Mouse (Mus musculus) forebrain, embryonic 16.5 days (tissue): ENCODE measurements around the gene Hnf1b. TPM values are rescaled to one million over a fixed set of nuclear protein-coding genes. Genes with fewer than 3 reads are reported as not detected.

Experiments used
- ATAC-seq: fragments of 200-750 bp; cut with Nextera tagmentation; 2 replicates; pipeline ENCODE4 v1.8.0; 2017; ENCODE audit warnings: mild to moderate bottlenecking, moderate library complexity
- H3K27ac ChIP-seq: fragments of 300-500 bp; sonication (generic); 2 replicates; pipeline ENCODE4 v1.5.1; 2014; ENCODE audit warnings: low read length, control low read depth
- H3K27me3 ChIP-seq: fragments of 300-500 bp; sonication (generic); replicated peaks from 2 replicates; pipeline ENCODE4 v1.6.1; 2014; ENCODE audit warnings: low read length; ENCODE audit not compliant: control insufficient read depth, insufficient read depth
- H3K36me3 ChIP-seq: fragments of 300-500 bp; sonication (generic); 2 replicates; pipeline ENCODE4 v1.6.1; 2014; ENCODE audit not compliant: control insufficient read depth, insufficient read depth
- H3K4me1 ChIP-seq: fragments of 300-500 bp; sonication (generic); replicated peaks from 2 replicates; pipeline ENCODE4 v1.6.1; 2014; ENCODE audit warnings: low read length; ENCODE audit not compliant: control insufficient read depth, insufficient read depth
- H3K4me2 ChIP-seq: fragments of 300-500 bp; sonication (generic); 2 replicates; pipeline ENCODE4 v1.6.1; 2014; ENCODE audit warnings: mild to moderate bottlenecking, low read length, control low read depth
- H3K4me3 ChIP-seq: fragments of 300-500 bp; sonication (generic); replicated peaks from 2 replicates; pipeline ENCODE4 v1.5.1; 2014; ENCODE audit warnings: mild to moderate bottlenecking, low read length, control low read depth
- H3K9ac ChIP-seq: fragments of 300-500 bp; sonication (generic); replicated peaks from 2 replicates; pipeline ENCODE4 v1.6.1; 2014; ENCODE audit warnings: low read depth, low read length, control low read depth
- H3K9me3 ChIP-seq: fragments of 300-500 bp; sonication (generic); 2 replicates; pipeline ENCODE4 v1.6.1; 2016; ENCODE audit warnings: low read length; ENCODE audit not compliant: control insufficient read depth
- WGBS: fragments of 180-500 bp; shearing (Covaris S2); extraction: QIAGEN DNeasy Blood & Tissue Kit; methylation state at CpG from one replicate; pipeline ENCODE4 v1.1.7; 2014; 5-methylcytosine and 5-hydroxymethylcytosine counted together
- polyA plus RNA-seq: library from polyadenylated mRNA; unstranded; fragments of >200 nt; fragmentation: Nextera tagmentation; extraction: Ambion mirVana; gene quantifications from 2 replicates; pipeline ENCODE4 v1.2.1, GENCODE M21; 2015

Gene Hnf1b
- polyA plus RNA-seq, 1 experiment from 2014 or later = 0.16 TPM

DNA sequence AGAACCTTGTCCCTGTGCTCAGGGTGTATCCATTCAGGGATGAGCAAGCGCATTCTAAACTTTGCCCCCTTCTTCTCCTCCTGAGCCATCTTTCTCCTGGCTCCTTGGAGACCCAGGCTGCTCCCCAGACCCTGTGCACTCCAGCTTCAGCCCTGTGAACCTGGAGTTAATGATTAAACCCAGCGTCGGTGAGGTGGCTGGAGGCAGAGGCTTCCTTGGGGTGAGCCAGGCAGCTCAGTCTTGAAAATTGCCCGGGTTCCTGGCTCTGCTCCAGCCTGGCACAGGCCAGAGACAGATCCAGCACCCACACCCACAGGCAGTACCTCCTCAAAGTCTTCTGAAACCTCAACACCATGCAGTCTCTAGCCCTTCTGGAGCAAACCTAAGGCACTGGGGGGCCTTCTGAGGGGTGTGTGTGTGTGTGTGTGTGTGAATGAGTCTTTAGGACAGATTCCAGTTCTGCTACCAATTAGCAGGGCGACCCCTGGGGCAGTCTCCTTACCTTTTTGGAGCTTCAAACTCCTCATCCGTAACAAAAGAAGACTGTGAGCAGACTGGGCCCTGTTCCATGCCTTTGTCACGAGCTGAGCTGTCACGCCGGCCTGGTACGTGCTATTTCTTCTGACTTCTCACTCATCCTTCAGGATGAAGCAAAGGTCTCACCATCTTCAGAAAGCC lies 29.9 kb upstream of the Hnf1b start:
- 39% methylated on average over 10 of the region's 10 CpGs for WGBS
- H3K4me3 ChIP-seq = no peak overlapping the region
- ATAC-seq = no peak

DNA sequence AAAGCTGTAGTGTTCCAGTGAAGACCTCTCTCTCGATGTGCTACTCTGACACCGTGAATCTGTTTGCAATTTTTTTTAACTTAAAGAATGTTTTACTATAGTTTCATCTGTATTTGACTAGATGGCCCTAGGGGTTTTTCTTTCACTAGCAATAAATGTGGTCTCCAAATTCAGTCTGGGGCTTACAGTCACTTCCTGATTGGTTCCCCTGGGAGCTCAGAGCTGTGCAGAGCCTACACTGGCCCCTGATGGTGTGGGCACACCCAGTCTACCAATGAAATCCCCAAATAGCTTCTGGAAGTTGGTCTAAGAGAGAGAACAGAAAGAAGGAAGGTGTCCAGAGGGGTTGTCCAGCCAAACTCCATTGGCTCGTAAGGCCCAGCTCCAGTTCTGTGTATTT lies 23.7 kb upstream of the Hnf1b start:
- Histone ChIP-seq H3K4me1 (no peaks in the 10 kb centered on the region), H3K4me2 (no peak overlapping the region), H3K27me3 (no peaks in the 10 kb centered on the region), H3K36me3 (no peaks in the 10 kb centered on the region), H3K4me3 (no peak overlapping the region), H3K9me3 (no peaks in the 10 kb centered on the region), H3K9ac (no peak overlapping the region), H3K27ac (no peak overlapping the region)
- 95% methylated on average over 3 of the region's 3 CpGs for WGBS
- ATAC-seq = no peak

More for the DNA sequence above, 29.9 kb upstream of the Hnf1b start:
- Histone ChIP-seq H3K9ac (no peak overlapping the region), H3K4me2 (no peak overlapping the region), H3K9me3 (no peaks in the 10 kb centered on the region), H3K27ac (no peak overlapping the region), H3K36me3 (no peaks in the 10 kb centered on the region), H3K4me1 (no peaks in the 10 kb centered on the region), H3K27me3 (no peaks in the 10 kb centered on the region)

DNA sequence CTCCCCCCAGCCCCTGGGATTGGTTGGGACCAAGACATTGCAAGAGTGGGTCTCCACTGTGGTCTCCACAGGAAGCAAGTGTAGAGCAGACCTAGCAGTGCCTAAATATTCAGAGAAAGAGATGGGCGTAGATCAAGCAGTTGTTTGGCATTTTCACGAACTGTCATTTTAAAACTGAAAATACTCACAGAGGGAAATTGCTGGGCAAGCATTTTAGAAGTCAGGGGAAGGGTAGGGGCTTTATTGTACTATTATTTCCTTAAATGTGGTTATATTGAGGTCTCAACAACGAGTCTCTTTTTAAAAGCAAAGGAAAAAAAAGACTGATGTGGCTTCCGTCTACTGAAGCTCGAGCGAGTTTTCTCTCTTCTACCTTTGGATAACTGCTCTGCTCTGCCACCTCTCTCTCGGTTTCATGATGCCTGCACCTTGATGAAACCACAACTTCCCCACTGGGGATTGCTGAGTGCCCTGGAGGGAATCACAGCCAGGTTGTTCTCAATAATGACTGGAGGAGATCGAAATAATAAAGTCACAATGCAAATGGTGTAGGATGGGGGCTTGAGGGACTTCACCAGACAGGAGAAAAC lies 21.2 kb upstream of the Hnf1b start:
- H3K27ac ChIP-seq = no peak overlapping the region
- 81% methylated on average over 8 of the region's 8 CpGs for WGBS

DNA sequence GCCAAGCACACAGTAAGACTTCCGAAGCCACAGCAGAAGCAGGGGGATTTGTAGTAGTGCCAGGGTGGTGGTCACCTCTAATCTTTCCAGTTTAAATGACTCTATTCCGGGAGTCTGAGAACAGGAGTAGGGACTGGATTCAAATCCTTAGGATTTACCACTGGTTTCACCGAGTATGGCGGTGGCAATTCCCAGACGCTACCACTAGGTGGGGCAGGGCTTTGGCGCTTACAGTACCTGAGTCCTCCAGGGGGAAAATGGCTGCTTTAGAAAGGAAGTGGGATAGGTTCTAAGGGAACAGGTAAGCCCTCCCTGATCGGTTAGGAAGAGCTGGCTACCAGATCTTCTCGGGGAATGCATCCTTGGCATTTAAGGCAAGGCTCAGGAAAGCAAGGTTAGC lies 17.5 kb upstream of the Hnf1b start:
- Histone ChIP-seq H3K4me2 (no peak overlapping the region), H3K9me3 (no peaks in the 10 kb centered on the region), H3K36me3 (no peaks in the 10 kb centered on the region), H3K27me3 (no peaks in the 10 kb centered on the region), H3K4me1 (no peaks in the 10 kb centered on the region), H3K9ac (no peak overlapping the region), H3K4me3 (no peak overlapping the region), H3K27ac (no peak overlapping the region)
- 43% methylated on average over 8 of the region's 8 CpGs for WGBS
- ATAC-seq = no peak

More for the DNA sequence above, 21.2 kb upstream of the Hnf1b start:
- H3K4me2 ChIP-seq = no peak overlapping the region
- no peaks in the 10 kb centered on the region for H3K9me3 ChIP-seq
- H3K4me1 ChIP-seq = no peaks in the 10 kb centered on the region
- ATAC-seq = no peak
- H3K4me3 ChIP-seq = no peak overlapping the region
- no peak overlapping the region for H3K9ac ChIP-seq
- H3K36me3 ChIP-seq = no peaks in the 10 kb centered on the region
- no peaks in the 10 kb centered on the region for H3K27me3 ChIP-seq

DNA sequence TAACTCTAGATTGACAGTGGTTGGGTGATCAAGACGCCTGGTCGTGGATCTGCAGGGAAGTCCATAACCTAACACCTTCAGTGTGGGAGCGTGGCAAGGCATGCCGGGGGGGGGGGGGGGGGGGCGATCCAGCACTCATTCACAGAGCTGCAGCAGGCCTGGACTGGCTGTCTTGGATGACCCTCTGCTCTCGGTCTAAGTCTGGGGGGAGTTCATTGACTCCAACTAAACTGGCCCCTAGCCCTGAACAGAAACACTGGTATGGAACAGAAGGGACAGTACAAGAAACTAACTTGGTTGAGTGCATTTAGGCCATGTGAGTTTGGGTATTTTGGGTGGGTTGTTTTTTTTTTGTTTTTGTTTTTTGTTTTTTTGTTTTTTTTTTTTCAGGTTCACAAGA lies 16.3 kb upstream of the Hnf1b start:
- Histone ChIP-seq H3K9ac (no peak overlapping the region), H3K36me3 (no peaks in the 10 kb centered on the region), H3K9me3 (no peaks in the 10 kb centered on the region), H3K27me3 (no peaks in the 10 kb centered on the region), H3K4me2 (no peak overlapping the region), H3K4me1 (no peaks in the 10 kb centered on the region), H3K4me3 (no peak overlapping the region), H3K27ac (no peak overlapping the region)
- ATAC-seq = no peak
- WGBS = 87% methylated on average over 5 of the region's 6 CpGs

DNA sequence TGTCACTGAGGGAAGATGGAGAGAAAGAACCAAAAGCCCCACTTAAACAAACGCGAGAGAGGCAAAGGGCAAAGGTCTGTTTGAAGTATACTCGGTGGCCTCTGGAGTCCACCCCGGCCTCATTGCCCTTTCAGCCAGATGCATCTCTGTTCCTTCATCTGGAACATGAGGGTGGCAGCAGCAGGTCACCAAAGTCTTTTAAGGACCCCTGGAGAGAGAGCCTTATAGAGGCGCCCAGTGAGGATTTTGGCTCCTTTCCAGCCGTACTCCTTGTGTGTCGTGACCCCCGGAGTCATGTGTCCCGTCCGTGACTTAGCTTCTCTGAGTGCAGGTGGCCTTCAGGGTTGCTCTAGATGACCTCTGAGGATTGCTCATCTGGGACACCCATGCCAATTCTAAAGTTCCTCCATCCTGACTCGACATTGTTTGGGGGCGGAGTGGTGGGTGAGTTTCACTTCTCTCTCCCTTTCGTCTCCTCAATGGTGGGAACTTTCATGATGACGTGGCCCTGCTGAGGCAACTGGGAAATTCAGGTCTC lies 15.8 kb upstream of the Hnf1b start:
- H3K27me3 ChIP-seq = no peaks in the 10 kb centered on the region
- no peak overlapping the region for H3K9ac ChIP-seq
- H3K27ac ChIP-seq = no peak overlapping the region
- H3K4me1 ChIP-seq = no peaks in the 10 kb centered on the region
- ATAC-seq = no peak
- H3K4me3 ChIP-seq = no peak overlapping the region
- WGBS = 87% methylated on average over 14 of the region's 14 CpGs
- no peaks in the 10 kb centered on the region for H3K9me3 ChIP-seq
- H3K4me2 ChIP-seq = no peak overlapping the region
- H3K36me3 ChIP-seq = no peaks in the 10 kb centered on the region

DNA sequence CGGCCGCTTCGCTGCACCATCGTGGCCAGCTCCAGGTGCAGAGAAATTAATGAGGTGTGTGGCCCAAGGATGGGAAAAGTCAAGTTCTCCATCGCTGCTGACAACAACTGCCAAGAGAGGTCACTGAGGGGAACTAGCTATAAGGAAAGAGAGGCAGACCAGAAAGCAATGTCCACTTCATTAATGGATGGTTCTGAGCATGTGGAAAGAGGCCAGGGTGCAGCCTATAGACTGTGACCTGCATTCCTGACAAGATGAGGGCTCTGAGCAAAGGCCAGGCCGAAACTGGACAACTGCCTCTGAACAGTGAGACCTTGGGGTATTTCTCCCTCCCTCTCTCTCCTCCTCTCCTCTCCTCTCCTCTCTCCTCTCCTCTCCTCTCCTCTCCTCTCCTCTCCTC lies 10.4 kb upstream of the Hnf1b start:
- H3K4me3 ChIP-seq = no peak overlapping the region
- no peaks in the 10 kb centered on the region for H3K36me3 ChIP-seq
- H3K4me1 ChIP-seq = no peaks in the 10 kb centered on the region
- no peak overlapping the region for H3K27ac ChIP-seq
- no peak overlapping the region for H3K9ac ChIP-seq
- H3K4me2 ChIP-seq = no peak overlapping the region
- WGBS = 86% methylated on average over 6 of the region's 6 CpGs
- no peak for ATAC-seq
- 0 out of 2 replicates have a peak, but pooled peaks cover 8% of the 10 kb centered on the region for H3K27me3 ChIP-seq
- no peaks in the 10 kb centered on the region for H3K9me3 ChIP-seq

DNA sequence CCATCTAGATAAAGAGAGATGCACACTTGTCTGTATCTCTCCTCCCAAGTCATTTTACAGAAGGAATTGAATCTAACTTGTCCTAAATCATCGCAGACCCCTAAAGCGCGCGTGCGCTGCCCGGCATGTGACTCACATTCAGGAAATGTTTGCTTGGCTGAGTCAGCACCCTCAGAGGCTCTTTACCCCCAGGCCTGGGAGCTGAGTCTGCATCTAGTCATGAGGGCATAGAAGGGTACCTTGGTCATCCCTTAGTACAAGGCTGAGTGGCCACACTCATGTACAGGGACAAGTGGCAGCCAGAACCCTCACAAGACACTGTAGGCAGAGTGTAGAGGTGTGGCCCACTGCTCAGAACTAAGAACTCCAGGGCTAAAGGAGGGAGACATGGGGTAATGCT lies 6.3 kb upstream of the Hnf1b start:
- Histone ChIP-seq H3K4me3 (no peak overlapping the region), H3K9ac (no peak overlapping the region), H3K4me1 (no peaks in the 10 kb centered on the region), H3K36me3 (no peaks in the 10 kb centered on the region), H3K4me2 (no peak overlapping the region), H3K27ac (no peak overlapping the region), H3K27me3 (peaks cover 17% of the 10 kb centered on the region), H3K9me3 (no peaks in the 10 kb centered on the region)
- 100% methylated on average over 6 of the region's 6 CpGs for WGBS
- no peak for ATAC-seq

DNA sequence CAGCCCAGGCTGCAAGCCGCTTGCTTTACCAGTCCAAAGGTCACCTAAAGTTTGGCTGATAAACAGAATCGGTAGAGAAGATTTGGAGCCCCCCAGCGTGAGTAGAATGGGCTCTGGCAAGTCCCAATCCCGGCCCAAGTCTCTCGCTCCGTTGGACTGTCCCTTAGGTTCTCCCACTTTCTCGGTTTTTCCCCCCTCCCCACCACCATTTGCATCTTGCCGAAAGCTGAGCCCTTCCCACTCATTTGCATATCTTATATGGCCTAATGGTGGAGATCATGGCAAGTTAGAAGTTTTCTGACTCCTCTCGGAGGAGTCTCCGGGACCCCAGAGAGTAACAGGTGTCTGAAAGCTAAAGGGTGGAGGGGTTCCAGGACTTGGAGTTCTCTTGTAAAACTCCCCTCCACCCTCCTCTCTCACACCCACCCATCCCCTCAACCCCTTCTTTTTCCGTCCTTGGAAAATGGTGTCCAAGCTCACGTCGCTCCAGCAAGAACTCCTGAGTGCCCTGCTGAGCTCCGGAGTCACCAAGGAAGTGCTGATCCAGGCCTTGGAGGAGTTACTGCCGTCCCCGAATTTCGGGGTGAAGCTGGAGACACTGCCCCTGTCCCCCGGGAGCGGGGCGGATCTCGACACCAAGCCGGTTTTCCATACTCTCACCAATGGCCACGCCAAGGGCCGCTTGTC lies 866 bp downstream of the Hnf1b start:
- ATAC-seq = no peak
- Histone ChIP-seq H3K9ac (no peak overlapping the region), H3K4me2 (no peak overlapping the region), H3K27me3 (peaks cover 45% of the 10 kb centered on the region), H3K4me3 (no peak overlapping the region), H3K4me1 (peaks cover 3% of the 10 kb centered on the region; the same call in 1 of the 2 replicates), H3K27ac (no peak overlapping the region), H3K36me3 (no peaks in the 10 kb centered on the region), H3K9me3 (no peaks in the 10 kb centered on the region)
- 1% methylated on average over 24 of the region's 24 CpGs for WGBS
